Mouse (Mus musculus) heart, embryonic 13.5 days (tissue): Measurements from ENCODE around the gene Kcnq4. TPM values are rescaled to one million over a fixed set of nuclear protein-coding genes. Genes with fewer than 3 reads are reported as not detected.

Experiments
- ATAC-seq: fragments of 200-750 bp; cut with Nextera tagmentation; 2 replicates; pipeline ENCODE4 v1.8.0; 2017; ENCODE audit warnings: moderate TSS enrichment; ENCODE audit not compliant: insufficient number of reproducible peaks, low FRiP score, low TSS enrichment; ENCODE audit errors: extremely low read depth
- H3K27ac ChIP-seq: fragments of 300-500 bp; sonication (generic); replicated peaks from 2 replicates; pipeline ENCODE4 v1.5.1; 2015; ENCODE audit warnings: moderate library complexity, mild to moderate bottlenecking, inconsistent platforms
- H3K27me3 ChIP-seq: fragments of 300-500 bp; sonication (generic); replicated peaks from 2 replicates; pipeline ENCODE4 v1.6.1; 2015; ENCODE audit warnings: mild to moderate bottlenecking, inconsistent platforms
- H3K36me3 ChIP-seq: fragments of 300-500 bp; sonication (generic); 2 replicates; pipeline ENCODE4 v1.6.1; 2015; ENCODE audit warnings: mild to moderate bottlenecking, inconsistent platforms
- H3K4me1 ChIP-seq: fragments of 300-500 bp; sonication (generic); 2 replicates; pipeline ENCODE4 v1.6.1; 2015; ENCODE audit warnings: inconsistent platforms
- H3K4me2 ChIP-seq: fragments of 300-500 bp; sonication (generic); 2 replicates; pipeline ENCODE4 v1.6.1; 2015; ENCODE audit warnings: inconsistent platforms, mild to moderate bottlenecking, moderate library complexity
- H3K4me3 ChIP-seq: fragments of 300-500 bp; sonication (generic); 2 replicates; pipeline ENCODE4 v1.5.1; 2015; ENCODE audit warnings: moderate library complexity, mild to moderate bottlenecking, inconsistent platforms
- H3K9ac ChIP-seq: fragments of 300-500 bp; sonication (generic); 2 replicates; pipeline ENCODE4 v1.6.1; 2015; ENCODE audit warnings: inconsistent platforms, mild to moderate bottlenecking, moderate library complexity
- H3K9me3 ChIP-seq: fragments of 300-500 bp; sonication (generic); 2 replicates; pipeline ENCODE4 v1.6.1; 2016; ENCODE audit warnings: inconsistent platforms
- WGBS: fragments of 180-500 bp; shearing (Covaris S2); methylation state at CpG from one replicate; pipeline ENCODE4 v1.1.7; 2015; ENCODE audit warnings: mixed read lengths; 5-methylcytosine and 5-hydroxymethylcytosine counted together
- polyA plus RNA-seq: library from polyadenylated mRNA; unstranded; fragments of >200 nt; fragmentation: Nextera tagmentation; extraction: Ambion mirVana; gene quantifications from 2 replicates; pipeline ENCODE4 v1.2.1, GENCODE M21; 2015

Gene Kcnq4
- polyA plus RNA-seq, 1 experiment from 2014 or later: 0.83 TPM

GRCm38 (mm10) chr4:120697353-120697752, 51.1 kb downstream of the Kcnq4 start:
- H3K9me3 ChIP-seq: no peaks in the 10 kb centered on the region
- no peak overlapping the region for H3K4me3 ChIP-seq
- no peaks in the 10 kb centered on the region for H3K36me3 ChIP-seq
- H3K27me3 ChIP-seq: peaks cover 95% of the 10 kb centered on the region
- H3K9ac ChIP-seq: no peak overlapping the region
- H3K4me1 ChIP-seq: peaks cover 8% of the 10 kb centered on the region; the same call in 1 of the 2 replicates
- H3K4me2 ChIP-seq: no peak overlapping the region
- no peak for ATAC-seq
- WGBS: 89% methylated on average over 8 of the region's 8 CpGs
- no peak overlapping the region for H3K27ac ChIP-seq

GRCm38 (mm10) chr4:120692717-120693116, 55.7 kb downstream of the Kcnq4 start:
- 39% methylated on average over 10 of the region's 10 CpGs for WGBS
- Histone ChIP-seq H3K9me3 (no peaks in the 10 kb centered on the region), H3K4me1 (peaks cover under 1% of the 10 kb centered on the region; the same call in 1 of the 2 replicates), H3K4me2 (no peak overlapping the region), H3K27ac (no peak overlapping the region), H3K9ac (no peak overlapping the region), H3K36me3 (no peaks in the 10 kb centered on the region), H3K4me3 (no peak overlapping the region), H3K27me3 (peaks cover 50% of the 10 kb centered on the region)
- ATAC-seq: no peak

- no peak overlapping the region for H3K9ac ChIP-seq
- H3K36me3 ChIP-seq: no peaks in the 10 kb centered on the region
- ATAC-seq: no peak
- 60% methylated on average over 6 of the region's 6 CpGs for WGBS
- no peak overlapping the region for H3K4me3 ChIP-seq
- peaks cover 16% of the 10 kb centered on the region for H3K27me3 ChIP-seq
- no peak overlapping the region for H3K4me2 ChIP-seq
- no peak overlapping the region for H3K27ac ChIP-seq
- 0 out of 2 replicates have a peak, but pooled peaks cover 4% of the 10 kb centered on the region for H3K4me1 ChIP-seq
- H3K9me3 ChIP-seq: no peaks in the 10 kb centered on the region
These were observed 59.1 kb downstream of the Kcnq4 start for GRCm38 (mm10) chr4:120689317-120689716.

GRCm38 (mm10) chr4:120687282-120687681, 61.1 kb downstream of the Kcnq4 start:
- Histone ChIP-seq H3K4me2 (no peak overlapping the region), H3K9ac (no peak overlapping the region), H3K4me1 (0 out of 2 replicates have a peak, but pooled peaks cover 4% of the 10 kb centered on the region), H3K27ac (no peak overlapping the region), H3K4me3 (no peak overlapping the region), H3K36me3 (no peaks in the 10 kb centered on the region), H3K27me3 (no peaks in the 10 kb centered on the region), H3K9me3 (no peaks in the 10 kb centered on the region)
- 68% methylated on average over 6 of the region's 6 CpGs for WGBS
- ATAC-seq: no peak

- no peaks in the 10 kb centered on the region for H3K9me3 ChIP-seq
- no peak overlapping the region for H3K27ac ChIP-seq
- 0 out of 2 replicates have a peak, but pooled peaks cover 4% of the 10 kb centered on the region for H3K4me1 ChIP-seq
- no peaks in the 10 kb centered on the region for H3K27me3 ChIP-seq
- H3K9ac ChIP-seq: no peak overlapping the region
- ATAC-seq: no peak
- WGBS: 47% methylated on average over 9 of the region's 9 CpGs
- no peak overlapping the region for H3K4me2 ChIP-seq
- H3K4me3 ChIP-seq: no peak overlapping the region
- H3K36me3 ChIP-seq: no peaks in the 10 kb centered on the region
These were observed 65.0 kb downstream of the Kcnq4 start for GRCm38 (mm10) chr4:120683278-120683997.

GRCm38 (mm10) chr4:120682168-120682567, 66.2 kb downstream of the Kcnq4 start:
- ATAC-seq: no peak
- Histone ChIP-seq H3K36me3 (no peaks in the 10 kb centered on the region), H3K4me2 (peak overlapping the region; percentile 40; the same call in 1 of the 2 replicates), H3K9me3 (no peaks in the 10 kb centered on the region), H3K9ac (no peak overlapping the region), H3K4me1 (0 out of 2 replicates have a peak, but pooled peaks cover 9% of the 10 kb centered on the region), H3K27me3 (no peaks in the 10 kb centered on the region), H3K4me3 (no peak overlapping the region), H3K27ac (no peak overlapping the region)
- 31% methylated on average over 10 of the region's 10 CpGs for WGBS

- ATAC-seq: no peak
- H3K4me2 ChIP-seq: no peak overlapping the region
- no peaks in the 10 kb centered on the region for H3K9me3 ChIP-seq
- 51% methylated on average over 7 of the region's 7 CpGs for WGBS
- no peak overlapping the region for H3K4me3 ChIP-seq
- no peak overlapping the region for H3K27ac ChIP-seq
- H3K36me3 ChIP-seq: no peaks in the 10 kb centered on the region
- H3K9ac ChIP-seq: no peak overlapping the region
- no peaks in the 10 kb centered on the region for H3K27me3 ChIP-seq
- H3K4me1 ChIP-seq: 0 out of 2 replicates have a peak, but pooled peaks cover 5% of the 10 kb centered on the region
These were observed 67.5 kb downstream of the Kcnq4 start for GRCm38 (mm10) chr4:120680953-120681352.

- WGBS: 64% methylated on average over 2 of the region's 2 CpGs
- H3K9me3 ChIP-seq: no peaks in the 10 kb centered on the region
- no peak overlapping the region for H3K4me2 ChIP-seq
- ATAC-seq: no peak
- no peaks in the 10 kb centered on the region for H3K36me3 ChIP-seq
- H3K27ac ChIP-seq: no peak overlapping the region
- peaks cover 9% of the 10 kb centered on the region; the same call in 1 of the 2 replicates for H3K27me3 ChIP-seq
- no peak overlapping the region for H3K9ac ChIP-seq
- H3K4me3 ChIP-seq: no peak overlapping the region
- peaks cover 18% of the 10 kb centered on the region for H3K4me1 ChIP-seq
These were observed 72.8 kb downstream of the Kcnq4 start for GRCm38 (mm10) chr4:120675640-120676039.

- no peak overlapping the region for H3K4me2 ChIP-seq
- no peak overlapping the region for H3K4me3 ChIP-seq
- peaks cover 13% of the 10 kb centered on the region; the same call in 1 of the 2 replicates for H3K27me3 ChIP-seq
- H3K9me3 ChIP-seq: no peaks in the 10 kb centered on the region
- no peak overlapping the region for H3K9ac ChIP-seq
- H3K27ac ChIP-seq: no peak overlapping the region
- ATAC-seq: no peak
- H3K36me3 ChIP-seq: no peaks in the 10 kb centered on the region
- H3K4me1 ChIP-seq: peaks cover 18% of the 10 kb centered on the region
- WGBS: 29% methylated on average over 8 of the region's 8 CpGs
These were observed 73.5 kb downstream of the Kcnq4 start for GRCm38 (mm10) chr4:120674775-120675451.

GRCm38 (mm10) chr4:120673606-120674005, 74.8 kb downstream of the Kcnq4 start:
- H3K27me3 ChIP-seq: peaks cover 17% of the 10 kb centered on the region
- H3K4me3 ChIP-seq: no peak overlapping the region
- no peak overlapping the region for H3K27ac ChIP-seq

GRCm38 (mm10) chr4:120671046-120671445, 77.4 kb downstream of the Kcnq4 start:
- Histone ChIP-seq H3K4me2 (no peak overlapping the region), H3K9ac (no peak overlapping the region), H3K36me3 (no peaks in the 10 kb centered on the region), H3K4me1 (peaks cover 34% of the 10 kb centered on the region), H3K27me3 (peaks cover 31% of the 10 kb centered on the region), H3K4me3 (no peak overlapping the region), H3K9me3 (no peaks in the 10 kb centered on the region), H3K27ac (no peak overlapping the region)
- no peak for ATAC-seq
- WGBS: 55% methylated on average over 12 of the region's 12 CpGs

More at GRCm38 (mm10) chr4:120673606-120674005, 74.8 kb downstream of the Kcnq4 start:
- 80% methylated on average over 3 of the region's 3 CpGs for WGBS
- no peaks in the 10 kb centered on the region for H3K36me3 ChIP-seq
- H3K9ac ChIP-seq: no peak overlapping the region
- H3K9me3 ChIP-seq: no peaks in the 10 kb centered on the region
- H3K4me2 ChIP-seq: no peak overlapping the region
- peaks cover 22% of the 10 kb centered on the region for H3K4me1 ChIP-seq
- no peak for ATAC-seq
